Mouse (Mus musculus) forebrain, embryonic 11.5 days (tissue): Measurements from ENCODE around the gene Tnk1. TPM values are rescaled to one million over a fixed set of nuclear protein-coding genes. Genes with fewer than 3 reads are reported as not detected.

Experiments used
- ATAC-seq: fragments of 200-750 bp; cut with Nextera tagmentation; replicated peaks from 2 replicates; pipeline ENCODE4 v1.8.0; 2017; ENCODE audit warnings: moderate TSS enrichment; ENCODE audit not compliant: low FRiP score
- DNase-seq: peaks from one replicate; pipeline ENCODE4 v3.0.0-alpha.2; 2017; ENCODE audit warnings: low spot score
- H3K27ac ChIP-seq: fragments of 300-500 bp; sonication (generic); 2 replicates; pipeline ENCODE4 v1.5.1; 2014; ENCODE audit warnings: low read depth, low read length
- H3K27me3 ChIP-seq: fragments of 300-500 bp; sonication (generic); 2 replicates; pipeline ENCODE4 v1.6.1; 2014; ENCODE audit warnings: mild to moderate bottlenecking, low read length, mixed read lengths; ENCODE audit not compliant: control insufficient read depth, insufficient read depth
- H3K36me3 ChIP-seq: fragments of 300-500 bp; sonication (generic); 2 replicates; pipeline ENCODE4 v1.6.1; 2014; ENCODE audit warnings: mild to moderate bottlenecking, low read length, moderate library complexity, mixed read lengths; ENCODE audit not compliant: control insufficient read depth, insufficient read depth
- H3K4me1 ChIP-seq: fragments of 300-500 bp; sonication (generic); replicated peaks from 2 replicates; pipeline ENCODE4 v1.6.1; 2014; ENCODE audit warnings: low read length, mixed read lengths; ENCODE audit not compliant: control insufficient read depth, insufficient read depth
- H3K4me2 ChIP-seq: fragments of 300-500 bp; sonication (generic); 2 replicates; pipeline ENCODE4 v1.6.1; 2014; ENCODE audit warnings: low read depth, mild to moderate bottlenecking, low read length, moderate library complexity, mixed read lengths; ENCODE audit not compliant: severe bottlenecking
- H3K4me3 ChIP-seq: fragments of 300-500 bp; sonication (generic); 2 replicates; pipeline ENCODE4 v1.5.1; 2014; ENCODE audit warnings: low read depth, low read length
- H3K9ac ChIP-seq: fragments of 300-500 bp; sonication (generic); 2 replicates; pipeline ENCODE4 v1.6.1; 2014; ENCODE audit warnings: low read length
- H3K9me3 ChIP-seq: fragments of 300-500 bp; sonication (generic); 2 replicates; pipeline ENCODE4 v1.6.1; 2016; ENCODE audit warnings: low read length, mixed read lengths; ENCODE audit not compliant: control insufficient read depth
- whole genome bisulfite sequencing: fragments of 180-500 bp; shearing (Covaris S2); extraction: QIAGEN DNeasy Blood & Tissue Kit; methylation state at CpG from one replicate; pipeline ENCODE4 v1.1.7; 2014; 5-methylcytosine and 5-hydroxymethylcytosine counted together
- polyA plus RNA-seq: library from polyadenylated mRNA; unstranded; fragments of >200 nt; fragmentation: Nextera tagmentation; extraction: Ambion mirVana; gene quantifications from 2 replicates; pipeline ENCODE4 v1.2.1, GENCODE M21; 2014

The Tnk1 gene
- polyA plus RNA-seq, 1 experiment from 2014 or later, result 0.73 TPM

- Histone ChIP-seq H3K9ac (no peak overlapping the region), H3K4me3 (no peak overlapping the region), H3K4me1 (peaks cover 29% of the 10 kb centered on the region), H3K36me3 (no peaks in the 10 kb centered on the region), H3K4me2 (no peak overlapping the region), H3K27ac (no peak overlapping the region), H3K27me3 (peaks cover 42% of the 10 kb centered on the region), H3K9me3 (no peaks in the 10 kb centered on the region; the same call in 1 of the 2 replicates)
- no peak for ATAC-seq
- no peak for DNase-seq
- WGBS, result 86% methylated on average over 4 of the region's 4 CpGs
These were observed 52.2 kb downstream of the Tnk1 start for GRCm38 (mm10) chr11:69806378-69806777.

DNA sequence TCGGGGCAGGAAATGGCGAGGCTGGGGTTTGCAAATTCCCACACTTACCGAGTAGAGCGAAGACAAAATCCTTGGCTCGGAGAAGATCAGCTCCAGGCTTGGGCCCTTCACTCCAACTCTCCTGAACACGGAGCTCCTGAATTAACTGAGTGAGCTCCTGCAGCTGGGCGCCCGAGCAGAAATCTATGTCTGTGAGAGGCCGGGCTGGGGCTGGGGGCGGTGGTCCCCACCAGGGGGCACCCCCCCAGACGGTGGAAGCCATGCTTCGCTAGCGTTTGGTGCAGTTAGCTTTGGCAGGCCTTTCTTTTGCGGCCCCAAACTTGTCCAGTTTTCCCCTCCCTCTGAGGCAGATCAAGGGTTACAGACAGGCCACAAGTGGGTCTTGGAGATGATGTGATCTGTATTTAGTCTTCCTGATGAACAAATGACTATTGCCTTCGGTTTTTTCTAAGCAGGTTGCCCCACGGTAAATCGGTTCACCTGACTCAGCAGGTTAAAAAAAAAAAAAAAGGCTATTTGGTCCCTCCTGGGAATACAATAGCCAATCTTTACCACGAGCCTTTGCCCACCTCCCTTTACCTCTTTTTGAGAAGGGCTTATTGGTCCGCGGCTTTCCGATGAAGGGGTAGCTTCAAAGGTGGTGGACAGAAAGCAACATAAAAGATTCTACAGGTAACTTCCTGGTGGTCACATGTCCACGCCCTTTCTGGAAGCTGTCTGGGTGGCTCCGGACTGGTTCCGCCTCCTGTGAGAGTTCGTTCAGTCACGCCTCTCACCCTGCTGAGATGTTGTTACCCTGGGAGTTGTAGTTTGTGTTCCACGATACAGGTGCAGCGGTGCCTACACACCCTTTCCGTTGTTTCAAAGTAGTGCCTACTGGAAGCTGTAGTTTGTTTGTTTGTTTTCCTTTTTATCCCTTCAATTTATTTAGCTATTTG lies 53.3 kb downstream of the Tnk1 start, which contains the start of gene Tmem102:
TSS of gene Tmem102 (minus strand) at position 653 of the 938 bp plus-strand sequence.
- Histone ChIP-seq H3K4me3 (no peak within 1 kb of the TSS; the same call in 1 of the 2 replicates), H3K36me3 (no peaks in the 10 kb centered on the region), H3K9ac (no peak within 1 kb of the TSS), H3K4me2 (no peak within 1 kb of the TSS), H3K27ac (no peak within 1 kb of the TSS), H3K9me3 (no peaks in the 10 kb centered on the region; the same call in 1 of the 2 replicates), H3K4me1 (peaks cover 35% of the 10 kb centered on the region), H3K27me3 (peaks cover 44% of the 10 kb centered on the region)
- ATAC-seq (no peak), DNase-seq (no peak)
- 5% methylated on average over 29 of the region's 29 CpGs for WGBS

GRCm38 (mm10) chr11:69804652-69804940 lies 53.9 kb downstream of the Tnk1 start:
- Histone ChIP-seq H3K9ac (no peak overlapping the region), H3K36me3 (no peaks in the 10 kb centered on the region), H3K4me3 (no peak overlapping the region; the same call in 1 of the 2 replicates), H3K4me2 (no peak overlapping the region), H3K9me3 (no peaks in the 10 kb centered on the region; the same call in 1 of the 2 replicates), H3K27me3 (peaks cover 44% of the 10 kb centered on the region), H3K4me1 (peaks cover 35% of the 10 kb centered on the region), H3K27ac (no peak overlapping the region)
- 5% methylated on average over 12 of the region's 12 CpGs for WGBS
- ATAC-seq, result no peak
- no peak for DNase-seq

DNA sequence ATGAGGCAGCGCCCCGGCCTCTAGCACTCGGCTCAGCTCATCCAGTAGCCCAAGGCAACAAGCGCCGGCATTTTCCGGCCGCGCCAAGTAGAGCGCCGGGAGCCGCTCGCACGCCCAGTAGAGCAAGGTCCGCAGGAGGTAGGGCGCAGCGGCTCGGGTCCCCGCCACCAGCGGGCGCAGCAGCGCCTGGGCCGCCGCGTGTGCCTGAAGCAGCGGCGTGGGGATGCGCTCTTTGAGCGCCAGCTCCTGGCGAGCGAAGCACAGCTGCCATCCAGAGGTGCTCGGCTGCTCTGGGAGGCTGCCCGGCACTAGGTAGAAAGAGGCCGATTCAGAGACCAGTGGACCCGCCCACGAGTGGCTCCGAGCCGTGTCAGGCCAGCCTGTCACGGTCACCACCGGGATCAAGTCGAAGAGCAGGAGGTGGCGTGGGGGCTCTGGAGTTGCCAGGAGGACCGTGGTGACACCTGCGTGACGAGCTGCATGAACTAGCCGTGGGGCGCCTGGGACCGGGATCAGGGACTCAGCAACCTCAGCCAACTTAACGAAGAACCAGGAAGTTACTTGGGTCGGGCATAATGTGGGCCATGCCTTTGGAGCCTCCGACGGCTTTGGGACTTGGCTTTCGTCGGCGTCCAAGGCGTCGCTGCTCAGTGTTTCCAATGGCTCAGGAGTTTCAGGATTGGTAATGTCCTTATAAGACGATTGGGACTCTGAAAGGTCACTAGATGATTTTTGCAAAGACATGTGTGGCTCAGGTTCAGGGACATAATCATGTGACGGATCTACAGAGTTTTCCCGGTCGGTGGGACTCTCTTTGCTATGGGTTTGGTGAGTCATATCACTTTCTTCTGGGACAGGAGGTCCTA lies 54.5 kb downstream of the Tnk1 start:
- Histone ChIP-seq H3K36me3 (no peaks in the 10 kb centered on the region), H3K27me3 (peaks cover 44% of the 10 kb centered on the region), H3K4me2 (peak overlapping the region; percentile 94), H3K9me3 (no peaks in the 10 kb centered on the region; the same call in 1 of the 2 replicates), H3K9ac (peak overlapping the region; percentile 49), H3K4me3 (peak overlapping the region; percentile 49), H3K4me1 (peaks cover 40% of the 10 kb centered on the region), H3K27ac (no peak overlapping the region)
- 1% methylated on average over 60 of the region's 60 CpGs for WGBS
- ATAC-seq (peak; percentile 24), DNase-seq (peak; percentile 81)

- H3K9ac ChIP-seq, result peak overlapping the region; percentile 68
- peaks cover 44% of the 10 kb centered on the region for H3K27me3 ChIP-seq
- ATAC-seq (peak; percentile 9; the same call in 1 of the 2 replicates), DNase-seq (no peak)
- 0% methylated on average over 12 of the region's 12 CpGs for WGBS
- H3K4me3 ChIP-seq, result peak overlapping the region; percentile 49
- no peaks in the 10 kb centered on the region for H3K36me3 ChIP-seq
- no peak overlapping the region for H3K27ac ChIP-seq
- no peaks in the 10 kb centered on the region; the same call in 1 of the 2 replicates for H3K9me3 ChIP-seq
- peak overlapping the region; percentile 94 for H3K4me2 ChIP-seq
- H3K4me1 ChIP-seq, result peaks cover 43% of the 10 kb centered on the region
These were observed 55.2 kb downstream of the Tnk1 start for GRCm38 (mm10) chr11:69803328-69803727.

DNA sequence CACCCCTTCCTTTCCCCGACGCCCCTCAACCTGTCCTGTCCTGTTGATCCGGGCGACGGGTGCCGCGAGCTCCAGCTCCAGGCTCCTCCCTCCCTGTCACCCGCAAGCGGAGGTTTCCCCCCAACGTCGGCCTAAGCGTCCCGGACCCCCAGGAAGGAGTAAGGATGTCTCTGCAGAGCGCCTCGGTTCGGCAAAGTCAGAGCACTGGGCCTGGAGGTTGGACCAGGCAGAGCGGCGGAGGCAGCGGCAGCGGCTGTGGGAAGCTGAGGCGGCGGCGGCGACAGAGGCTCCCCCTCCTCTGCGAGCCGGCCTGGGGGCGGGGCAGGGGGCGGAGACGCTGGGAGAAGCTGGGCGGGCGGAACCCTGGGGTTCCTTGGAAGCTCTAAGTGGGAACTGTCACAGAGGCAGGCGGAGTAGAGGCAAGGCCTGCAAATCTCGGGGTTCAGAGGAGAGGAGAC lies 55.9 kb downstream of the Tnk1 start:
- H3K4me2 ChIP-seq, result peak overlapping the region; percentile 94
- H3K4me1 ChIP-seq, result peaks cover 43% of the 10 kb centered on the region
- peak overlapping the region; percentile 49 for H3K4me3 ChIP-seq
- no peak overlapping the region for H3K27ac ChIP-seq
- no peaks in the 10 kb centered on the region for H3K36me3 ChIP-seq
- DNase-seq, result peak; percentile 90
- H3K9ac ChIP-seq, result peak overlapping the region; percentile 68
- 0% methylated on average over 33 of the region's 33 CpGs for WGBS
- H3K9me3 ChIP-seq, result no peaks in the 10 kb centered on the region; the same call in 1 of the 2 replicates
- H3K27me3 ChIP-seq, result peaks cover 44% of the 10 kb centered on the region
- no peak for ATAC-seq

DNA sequence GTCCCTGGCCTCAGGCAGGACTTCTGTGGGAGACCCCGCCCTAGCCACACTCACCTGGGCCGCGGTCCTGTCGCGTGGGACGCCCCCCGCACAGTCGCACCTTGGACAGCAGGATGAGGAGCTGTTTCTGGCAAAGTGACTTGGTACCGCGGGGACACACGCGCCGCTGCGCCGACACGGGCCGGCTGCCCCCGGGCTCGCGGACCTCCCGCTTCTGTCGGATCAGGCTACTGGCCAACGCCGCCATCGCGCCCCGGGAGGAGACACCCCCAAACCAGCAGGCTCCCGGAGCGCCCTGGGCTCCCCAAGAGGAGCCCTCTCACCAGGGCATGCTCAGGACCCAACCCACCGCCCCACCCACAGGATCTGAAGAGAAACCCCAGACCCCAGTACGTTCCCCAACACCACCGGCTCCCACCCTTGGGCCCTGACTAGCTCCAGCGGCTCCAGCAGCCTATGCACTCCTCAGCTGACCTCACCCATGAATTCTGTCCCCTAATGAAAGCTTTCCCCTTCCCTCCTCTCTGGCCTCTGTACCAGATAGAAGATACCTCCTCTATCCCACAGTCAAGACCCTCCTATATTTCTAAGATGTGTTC lies 57.1 kb downstream of the Tnk1 start, which contains the start of gene Fgf11:
TSS of gene Fgf11 (minus strand) at position 479 of the 599 bp plus-strand sequence.
- WGBS, result 1% methylated on average over 31 of the region's 33 CpGs

More for the DNA sequence above, 57.1 kb downstream of the Tnk1 start, which contains the start of gene Fgf11:
- Histone ChIP-seq H3K4me1 (peaks cover 43% of the 10 kb centered on the region), H3K9ac (peak within 1 kb of the TSS; percentile 73), H3K36me3 (no peaks in the 10 kb centered on the region), H3K27ac (peak within 1 kb of the TSS; percentile 67), H3K27me3 (peaks cover 47% of the 10 kb centered on the region), H3K4me3 (peak within 1 kb of the TSS; percentile 49), H3K4me2 (peak within 1 kb of the TSS; percentile 94), H3K9me3 (no peaks in the 10 kb centered on the region; the same call in 1 of the 2 replicates)
- 0 out of 2 replicates have a peak, but pooled peaks have one; percentile 6 for ATAC-seq
- DNase-seq, result no peak
